Mouse (Mus musculus) heart, postnatal 10 days (tissue): ENCODE results near the gene Iqgap2. TPM values are rescaled to one million over a fixed set of nuclear protein-coding genes. Genes with fewer than 3 reads are reported as not detected.

ENCODE experiments used
- DNase-seq, 2 experiments: peaks; one replicate each; pipeline ENCODE4 v3.0.0; 2021
- intact Hi-C: fragments of 180-260 bp; cut with DNase I; formaldehyde crosslinking; loops from one replicate; pipeline ENCODE4 v1.15.1; 2025
- total RNA-seq, 2 experiments: library from RNA; stranded (reverse); gene quantifications; 2 replicates each; pipeline ENCODE4 v1.2.3; 2021

Iqgap2 gene
- total RNA-seq, 2 experiments from 2014 or later = 2.3 to 3.1 TPM

DNA sequence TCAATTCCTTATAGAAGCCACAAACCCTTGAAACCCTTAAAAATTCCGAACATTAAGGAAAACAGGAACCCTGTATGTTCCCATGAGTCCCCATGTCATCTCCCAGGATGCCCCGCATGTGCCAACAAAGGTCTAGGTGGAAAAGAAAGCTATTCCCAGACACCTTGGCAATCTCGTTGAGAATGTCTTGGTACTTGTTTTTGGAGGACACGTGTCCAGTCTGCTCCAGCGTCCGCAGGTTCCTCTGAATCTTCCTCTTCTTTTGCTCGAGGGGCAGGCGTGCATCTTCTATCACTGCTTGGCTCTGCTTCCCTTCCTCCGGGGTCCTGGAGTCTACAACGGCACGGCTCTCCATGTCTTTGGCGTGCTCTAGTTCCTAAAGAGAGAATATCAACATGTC is 256.4 kb downstream of the Iqgap2 start:
- DNase-seq = no peak
- intact Hi-C loops = no loop called here

DNA sequence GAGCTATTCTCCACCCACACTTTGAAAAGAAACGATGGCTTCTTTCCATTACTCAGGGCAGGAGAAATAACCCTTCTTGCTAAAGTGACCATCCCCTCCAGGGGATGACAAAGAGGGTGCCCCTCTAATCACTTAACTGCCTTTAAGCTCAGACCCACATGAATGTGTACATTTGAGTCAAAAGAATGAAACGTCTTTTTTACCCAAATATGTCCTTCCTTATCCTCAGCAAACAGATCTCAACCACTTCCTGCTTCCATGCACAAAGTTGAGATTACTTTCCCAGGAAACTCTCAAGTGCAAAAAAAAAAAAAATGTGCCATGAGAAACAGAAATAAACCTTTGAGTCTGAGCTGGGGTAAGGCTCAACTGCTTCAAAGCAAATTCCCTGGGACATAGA is 257.3 kb downstream of the Iqgap2 start:
- intact Hi-C loops = no loop called here
- peak in 1 of 2 experiments; percentile 19 for DNase-seq

DNA sequence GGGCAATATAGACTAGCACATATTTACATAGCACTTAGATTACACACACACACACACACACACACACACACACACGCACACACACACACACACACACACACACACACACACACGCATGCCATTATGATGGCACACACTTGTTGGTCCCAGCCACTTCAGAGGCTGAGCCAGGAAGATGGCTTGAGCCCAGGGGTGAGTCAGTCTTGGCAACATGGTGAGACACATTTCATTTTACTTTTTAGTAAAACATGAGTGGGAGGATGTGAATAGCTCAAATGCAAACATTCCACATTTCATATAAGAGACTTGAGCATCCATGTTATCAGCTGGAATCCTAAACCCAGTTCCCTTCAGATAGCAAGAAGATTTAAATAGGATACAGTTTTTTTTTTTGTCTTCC is 258.3 kb downstream of the Iqgap2 start:
- intact Hi-C loops = no loop called here
- peak; percentile 50 to 55 for DNase-seq

DNA sequence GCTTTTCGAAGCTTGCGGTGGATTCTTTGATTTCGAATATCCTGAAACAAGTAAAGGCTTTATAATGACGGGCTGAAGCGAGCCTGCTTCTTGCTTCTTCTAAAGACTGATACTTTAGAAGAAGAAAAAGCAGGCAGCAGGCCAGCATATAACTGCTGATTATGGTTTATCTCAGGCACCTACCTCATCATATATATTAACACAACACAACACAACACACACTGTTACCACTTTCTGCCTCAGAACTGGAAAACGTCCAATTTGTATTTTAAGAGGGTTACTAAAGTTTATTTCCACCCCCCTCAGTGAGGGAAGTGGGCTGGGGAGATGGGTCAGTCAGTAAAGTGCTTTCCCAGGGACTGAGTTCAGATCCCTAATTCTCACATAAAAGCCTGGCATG is 259.6 kb downstream of the Iqgap2 start:
- intact Hi-C loops = no loop called here
- DNase-seq = no peak

- intact Hi-C loops = no loop called here
- DNase-seq = no peak
Measured at GRCm38 (mm10) chr13:95630747-95631146, 261.0 kb downstream of the Iqgap2 start.

DNA sequence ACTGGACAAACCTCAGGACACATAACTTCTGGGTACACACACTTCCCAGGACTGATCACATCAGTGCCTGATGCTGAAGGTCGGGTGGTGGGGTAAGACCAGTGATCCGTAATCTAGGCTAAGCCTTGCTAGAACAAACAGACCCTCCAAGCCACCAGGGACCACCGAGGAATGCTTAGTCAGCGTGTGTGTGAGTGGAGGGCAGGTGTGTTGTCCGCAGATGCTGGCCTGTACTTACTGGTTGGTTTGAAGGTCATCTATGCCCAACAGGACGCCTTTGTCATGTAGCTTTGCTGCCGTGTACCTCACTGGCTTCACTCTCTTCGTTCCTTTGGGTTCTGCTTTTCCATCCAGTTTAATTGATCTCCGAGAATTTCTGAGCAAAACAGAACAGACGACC is 262.0 kb downstream of the Iqgap2 start:
- intact Hi-C loops = no loop called here

GRCm38 (mm10) chr13:95626696-95627095 is 265.0 kb downstream of the Iqgap2 start:
- no peak for DNase-seq
- intact Hi-C loops = no loop called here

More for the DNA sequence above, 262.0 kb downstream of the Iqgap2 start:
- DNase-seq = no peak

GRCm38 (mm10) chr13:95623042-95623441 is 268.7 kb downstream of the Iqgap2 start:
- intact Hi-C loops = no loop called here
- no peak for DNase-seq

DNA sequence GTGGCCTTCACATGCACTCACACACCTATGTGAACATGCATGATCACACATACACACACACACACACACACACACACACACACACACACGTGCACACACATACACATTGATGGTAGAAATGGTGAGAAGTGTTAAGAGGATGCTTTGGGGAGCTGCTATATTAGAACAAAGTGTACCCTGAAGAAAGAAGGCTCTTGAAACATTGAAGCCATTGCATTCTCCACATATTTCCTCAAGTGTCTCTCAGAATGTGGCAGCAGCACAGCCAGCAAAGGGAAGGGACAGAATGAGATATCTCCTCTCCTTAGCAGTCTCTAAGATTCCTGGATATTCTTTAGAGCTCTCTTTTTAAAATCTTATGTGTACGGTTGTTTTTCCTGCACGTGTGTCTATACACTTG is 270.2 kb downstream of the Iqgap2 start:
- DNase-seq = no peak
- intact Hi-C loops = no loop called here

GRCm38 (mm10) chr13:95618859-95619258 is 272.9 kb downstream of the Iqgap2 start:
- intact Hi-C loops = loop anchor here (2.0 kb wide), 1 partner anchor 40 kb away; no protein-coding TSS in a partner anchor

DNA sequence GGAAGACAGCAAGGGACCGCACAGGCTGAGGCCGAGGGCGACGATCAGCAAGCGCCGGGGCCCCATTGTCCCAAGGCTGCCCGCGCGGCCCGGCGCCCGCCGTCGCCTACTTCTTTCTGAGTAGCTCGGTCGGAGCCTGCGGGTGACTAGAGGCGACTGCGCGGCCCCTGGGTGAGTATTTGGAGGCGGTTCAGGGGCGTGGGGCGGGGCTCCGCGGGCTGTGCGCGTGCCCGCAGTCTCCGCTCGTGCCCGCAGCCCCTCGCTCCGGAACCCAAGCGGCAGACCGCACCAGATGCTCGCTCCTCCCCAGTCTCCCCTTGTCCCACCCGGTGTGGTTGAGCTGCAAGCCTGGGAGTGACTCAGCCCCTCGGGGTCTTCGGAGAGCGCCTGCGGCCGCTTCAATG is 273.4 kb downstream of the Iqgap2 start, which contains the start of gene F2r:
Gene F2r (minus strand): TSS at position 179 of the 404 bp plus-strand sequence.
- peak; percentile 90 to 92 for DNase-seq
- intact Hi-C loops = loop anchor here (2.0 kb wide), 1 partner anchor 40 kb away; no protein-coding TSS in a partner anchor

More at GRCm38 (mm10) chr13:95618859-95619258, 272.9 kb downstream of the Iqgap2 start:
- no peak for DNase-seq

DNA sequence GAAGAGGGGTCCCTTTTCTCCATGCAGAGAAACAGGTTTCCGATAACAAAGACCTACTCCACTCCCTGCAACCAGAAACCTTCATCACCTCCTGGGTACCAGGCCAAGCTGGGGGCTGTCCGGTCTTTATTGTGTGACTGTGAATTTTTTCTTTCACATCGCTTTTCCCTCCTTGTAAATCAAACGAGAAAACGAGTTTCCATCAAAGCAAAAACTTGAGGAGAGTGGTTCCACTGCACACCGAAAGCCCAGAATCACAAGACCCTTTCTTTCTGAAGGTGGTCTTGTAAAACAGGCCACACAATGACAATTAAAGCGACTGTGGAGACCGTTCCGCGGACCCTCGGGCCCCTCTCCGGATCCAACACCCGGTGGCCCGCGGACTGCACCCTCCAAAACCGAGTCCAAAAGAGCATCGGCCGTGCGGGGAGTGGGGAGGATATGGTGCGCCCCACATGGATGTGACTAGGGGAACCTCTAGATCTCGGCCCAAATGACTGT is 274.0 kb downstream of the Iqgap2 start:
- peak; percentile 31 for DNase-seq
- intact Hi-C loops = loop anchor here (2.0 kb wide), 2 partner anchors 41 to 49 kb away; no protein-coding TSS in a partner anchor

DNA sequence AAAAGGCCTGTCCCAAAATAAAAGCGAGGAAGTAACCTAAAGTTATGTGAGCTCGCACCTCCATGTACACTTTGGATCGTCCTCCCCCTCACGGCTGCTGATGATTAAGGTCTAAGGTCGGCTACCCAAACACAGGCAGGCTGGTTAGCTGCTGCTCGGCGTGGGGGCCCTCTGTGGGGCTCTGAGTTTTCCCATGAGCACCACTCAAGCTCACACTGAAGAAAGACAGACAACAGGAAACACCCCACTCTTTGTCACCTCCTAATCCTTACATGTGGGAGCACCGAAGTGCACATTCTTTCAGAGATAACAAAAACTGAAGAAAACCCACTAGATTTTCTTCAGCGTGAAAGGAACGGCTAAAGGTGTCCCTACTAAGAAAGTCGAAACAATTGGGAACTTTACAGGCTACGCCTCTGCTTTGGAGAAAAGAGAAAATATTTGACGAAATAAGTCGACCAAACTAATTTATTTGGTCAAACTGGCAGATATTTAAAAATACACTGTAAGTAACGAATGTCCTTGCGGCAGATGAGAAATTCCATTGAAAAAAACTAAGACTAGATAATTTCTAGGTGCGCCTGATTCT is 274.5 kb downstream of the Iqgap2 start:
- intact Hi-C loops = loop anchor here (2.0 kb wide), 1 partner anchor 50 kb away; no protein-coding TSS in a partner anchor
- peak; percentile 37 to 39 for DNase-seq

DNA sequence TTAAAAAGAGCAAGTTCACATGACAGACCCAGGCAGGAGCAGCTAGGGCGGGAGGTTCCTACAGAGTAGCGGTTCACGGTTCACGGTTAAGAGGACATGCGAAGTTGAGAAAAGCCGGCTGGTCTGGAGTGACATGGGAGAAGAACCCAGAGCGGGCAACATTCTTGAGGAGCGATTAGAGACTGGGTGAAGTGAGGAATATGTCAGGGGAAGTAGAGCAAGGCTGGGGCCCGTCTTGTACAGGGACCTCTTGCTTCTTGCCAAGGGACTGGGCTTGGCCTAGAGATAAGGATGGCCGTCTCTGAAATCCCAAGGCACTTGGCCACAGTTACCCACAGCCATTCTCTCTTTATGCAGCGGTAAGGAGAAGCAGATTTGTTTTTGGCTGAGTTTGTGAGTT is 275.2 kb downstream of the Iqgap2 start:
- peak in 1 of 2 experiments; percentile 25 for DNase-seq
- intact Hi-C loops = loop anchor here (2.0 kb wide), 1 partner anchor 50 kb away; no protein-coding TSS in a partner anchor

DNA sequence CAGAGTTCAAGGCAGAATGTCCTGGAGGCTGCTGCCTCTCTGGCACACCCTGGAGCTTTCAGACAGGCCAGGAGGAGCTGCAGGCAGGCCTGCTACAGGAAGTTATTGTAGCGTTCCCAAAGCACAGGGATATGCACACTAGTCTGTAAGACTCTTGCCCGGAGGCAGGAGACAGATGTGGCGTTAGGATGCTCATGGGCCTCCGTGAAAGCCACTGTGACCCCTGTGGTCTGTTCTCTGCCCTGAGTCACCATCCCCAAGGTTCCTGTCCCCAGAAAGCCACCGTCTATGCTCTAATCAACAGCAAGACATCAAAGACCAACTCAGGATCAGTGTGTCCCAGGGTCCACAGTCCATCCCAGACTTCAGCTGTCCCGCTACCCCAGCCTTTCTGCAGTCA is 277.0 kb downstream of the Iqgap2 start:
- intact Hi-C loops = loop anchor here (2.0 kb wide), 1 partner anchor 16 kb away; no protein-coding TSS in a partner anchor
- peak; percentile 24 to 31 for DNase-seq

GRCm38 (mm10) chr13:95612243-95612642 is 279.5 kb downstream of the Iqgap2 start:
- intact Hi-C loops = no loop called here
- no peak for DNase-seq

- DNase-seq = no peak
- intact Hi-C loops = no loop called here
Measured at GRCm38 (mm10) chr13:95611752-95612151, 280.0 kb downstream of the Iqgap2 start.

GRCm38 (mm10) chr13:95610786-95611562 is 280.7 kb downstream of the Iqgap2 start:
- intact Hi-C loops = no loop called here
- peak; percentile 67 to 70 for DNase-seq

DNA sequence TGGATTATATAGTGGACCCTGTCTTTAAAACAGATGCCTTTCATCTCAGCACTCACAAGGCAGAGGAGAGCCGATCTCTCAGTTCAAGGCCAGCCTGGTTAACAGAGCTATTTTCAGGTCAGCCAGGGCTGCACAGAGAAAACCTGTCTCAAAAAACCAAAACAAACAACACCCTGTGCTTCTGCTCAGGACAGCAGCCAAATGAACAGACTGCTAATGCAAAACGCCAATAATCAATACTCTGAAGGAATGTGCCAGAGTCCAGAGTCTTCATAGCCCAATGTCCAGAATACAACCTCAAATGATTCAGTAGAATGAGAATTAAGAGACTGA is 282.7 kb downstream of the Iqgap2 start:
- intact Hi-C loops = no loop called here
- DNase-seq = no peak

- intact Hi-C loops = no loop called here
- no peak for DNase-seq
Measured at GRCm38 (mm10) chr13:95608416-95609087, 283.2 kb downstream of the Iqgap2 start.

- intact Hi-C loops = no loop called here
Measured at GRCm38 (mm10) chr13:95607019-95607418, 284.7 kb downstream of the Iqgap2 start.

More at GRCm38 (mm10) chr13:95607019-95607418, 284.7 kb downstream of the Iqgap2 start:
- DNase-seq = no peak
